Mouse (Mus musculus): ENCODE results near the gene Rab7b. TPM values are rescaled to one million over a fixed set of nuclear protein-coding genes. Genes with fewer than 3 reads are reported as not detected.

The Rab7b gene
- polyA plus RNA-seq, 1 experiment from 2014 or later = 338 TPM

DNA sequence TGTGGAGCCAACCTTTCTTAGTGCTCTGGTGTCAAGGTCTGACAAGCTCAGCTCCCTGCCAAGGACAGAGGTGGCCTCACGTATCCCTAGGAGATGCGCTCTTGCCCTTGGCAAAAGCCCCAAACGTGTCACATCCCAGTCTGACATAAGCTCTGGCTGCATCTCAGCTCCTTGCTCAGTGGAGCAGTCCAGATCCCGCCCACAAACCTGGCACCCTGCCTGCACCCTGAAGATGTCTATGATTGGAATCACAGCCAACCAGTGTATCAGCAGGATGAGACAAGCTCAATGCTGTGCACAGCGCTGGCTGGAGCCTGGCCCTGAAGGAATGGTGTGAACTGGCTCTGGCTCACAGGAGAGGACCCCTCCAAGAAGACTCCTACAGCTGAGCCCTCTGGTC, 48.8 kb downstream of the Rab7b start:
- Histone ChIP-seq H3K36me3 (ENCODE audit: inconsistent target) (no peaks in the 10 kb centered on the region), H3K27ac (no peak overlapping the region), H3K79me2 (ENCODE audit: inconsistent target) (no peaks in the 10 kb centered on the region), H3K4me3 (ENCODE audit: inconsistent target) (no peak overlapping the region)
- 86% methylated on average over 5 of the region's 5 CpGs for WGBS (ENCODE audit: missing documents)

- Histone ChIP-seq H3K79me2 (ENCODE audit: inconsistent target) (no peaks in the 10 kb centered on the region), H3K27ac (no peak overlapping the region), H3K4me3 (ENCODE audit: inconsistent target) (no peak overlapping the region), H3K36me3 (ENCODE audit: inconsistent target) (no peaks in the 10 kb centered on the region)
- 53% methylated on average over 1 of the region's 1 CpGs for WGBS (ENCODE audit: missing documents)
Measured at GRCm38 (mm10) chr1:131738760-131739159, 50.3 kb downstream of the Rab7b start.

- Histone ChIP-seq H3K36me3 (ENCODE audit: inconsistent target) (no peaks in the 10 kb centered on the region), H3K79me2 (ENCODE audit: inconsistent target) (no peaks in the 10 kb centered on the region), H3K4me3 (ENCODE audit: inconsistent target) (no peak overlapping the region), H3K27ac (no peak overlapping the region)
- WGBS (ENCODE audit: missing documents) = 93% methylated on average over 8 of the region's 9 CpGs
Measured at GRCm38 (mm10) chr1:131739481-131740160, 51.1 kb downstream of the Rab7b start.

DNA sequence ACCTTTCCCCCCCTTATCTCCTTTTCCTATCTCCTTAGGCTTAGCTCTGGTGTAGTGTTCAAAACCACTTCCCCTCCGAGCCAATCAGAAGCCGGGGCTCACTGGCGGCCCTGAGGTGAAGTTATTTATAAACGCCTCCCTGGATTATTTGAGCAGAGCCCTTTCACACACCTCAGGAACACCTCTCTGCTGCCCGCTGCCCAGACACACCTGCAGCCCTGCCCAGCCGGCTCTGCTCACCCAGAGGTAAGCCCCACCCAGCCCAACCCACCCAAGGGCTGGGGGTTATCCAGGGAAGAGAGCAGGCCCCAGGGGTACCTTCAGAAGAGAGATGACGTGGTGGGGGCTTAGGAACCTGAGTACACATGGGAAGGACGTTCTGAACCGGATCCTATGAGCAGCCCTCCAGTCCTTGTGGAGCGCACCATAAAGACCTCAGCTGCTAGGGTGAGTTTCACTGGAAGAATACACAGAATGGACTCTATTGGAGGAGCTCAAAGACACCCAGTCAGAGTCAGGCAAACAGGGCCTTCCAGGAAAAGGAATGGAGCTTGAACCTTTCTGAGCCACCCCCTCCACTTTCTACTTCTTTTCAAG, 55.5 kb downstream of the Rab7b start, which contains the start of gene Slc26a9:
TSS of gene Slc26a9 (plus strand) at position 155 of the 597 bp plus-strand sequence.
- Histone ChIP-seq H3K79me2 (ENCODE audit: inconsistent target) (no peaks in the 10 kb centered on the region), H3K27ac (no peak within 1 kb of the TSS), H3K36me3 (ENCODE audit: inconsistent target) (no peaks in the 10 kb centered on the region), H3K4me3 (ENCODE audit: inconsistent target) (no peak within 1 kb of the TSS)
- WGBS (ENCODE audit: missing documents) = 64% methylated on average over 9 of the region's 10 CpGs

DNA sequence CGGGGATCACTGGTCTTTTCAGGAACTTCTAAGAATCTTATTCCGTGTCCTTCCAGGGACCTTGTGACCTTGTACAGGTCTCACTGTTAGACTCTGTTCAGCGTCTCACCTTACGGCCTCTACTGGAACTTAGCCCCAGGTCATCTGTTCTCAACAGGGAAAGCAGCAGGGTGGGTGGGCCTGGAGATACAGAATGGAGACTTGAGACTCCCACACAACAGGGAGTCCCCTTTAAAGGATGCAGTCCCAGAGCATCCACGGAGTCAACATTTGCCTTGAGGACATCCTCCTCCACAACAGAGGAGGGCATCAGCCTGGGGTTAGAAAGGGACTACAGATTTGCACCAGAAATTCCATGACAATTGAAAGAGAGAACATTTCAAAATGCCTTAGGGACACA, 56.9 kb downstream of the Rab7b start:
- WGBS (ENCODE audit: missing documents) = 96% methylated on average over 5 of the region's 5 CpGs

GRCm38 (mm10) chr1:131747761-131748160, 59.3 kb downstream of the Rab7b start:
- Histone ChIP-seq H3K36me3 (ENCODE audit: inconsistent target) (no peaks in the 10 kb centered on the region), H3K4me3 (ENCODE audit: inconsistent target) (no peak overlapping the region), H3K79me2 (ENCODE audit: inconsistent target) (no peaks in the 10 kb centered on the region), H3K27ac (no peak overlapping the region)
- WGBS (ENCODE audit: missing documents) = 75% methylated on average over 2 of the region's 2 CpGs

More for the DNA sequence above, 56.9 kb downstream of the Rab7b start:
- Histone ChIP-seq H3K4me3 (ENCODE audit: inconsistent target) (no peak overlapping the region), H3K79me2 (ENCODE audit: inconsistent target) (no peaks in the 10 kb centered on the region), H3K27ac (no peak overlapping the region), H3K36me3 (ENCODE audit: inconsistent target) (no peaks in the 10 kb centered on the region)

DNA sequence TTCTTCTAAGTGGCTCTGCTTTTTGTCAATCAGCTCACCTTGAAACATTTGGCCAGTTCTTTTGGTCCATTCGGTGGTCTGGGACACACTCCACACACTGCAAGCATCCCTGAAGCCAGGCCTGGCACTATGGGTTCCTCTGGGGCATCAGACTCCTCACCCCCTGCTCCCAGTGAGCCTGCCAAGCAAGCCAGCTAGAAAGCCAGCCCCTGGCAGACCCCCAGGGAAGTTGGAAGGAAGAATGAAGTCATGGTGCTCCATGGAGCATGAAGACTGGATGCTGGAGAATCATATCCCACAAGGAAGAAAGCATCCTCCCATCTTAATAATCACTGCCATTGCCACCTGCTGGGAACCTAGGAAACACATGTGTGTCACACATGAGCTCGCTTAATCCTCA, 60.1 kb downstream of the Rab7b start:
- Histone ChIP-seq H3K79me2 (ENCODE audit: inconsistent target) (no peaks in the 10 kb centered on the region), H3K4me3 (ENCODE audit: inconsistent target) (no peak overlapping the region), H3K36me3 (ENCODE audit: inconsistent target) (no peaks in the 10 kb centered on the region), H3K27ac (no peak overlapping the region)
- WGBS (ENCODE audit: missing documents) = 97% methylated on average over 2 of the region's 2 CpGs

GRCm38 (mm10) chr1:131749706-131750545, 61.4 kb downstream of the Rab7b start:
- 61% methylated on average over 15 of the region's 15 CpGs for WGBS (ENCODE audit: missing documents)
- Histone ChIP-seq H3K27ac (no peak overlapping the region), H3K36me3 (ENCODE audit: inconsistent target) (no peaks in the 10 kb centered on the region), H3K79me2 (ENCODE audit: inconsistent target) (no peaks in the 10 kb centered on the region), H3K4me3 (ENCODE audit: inconsistent target) (no peak overlapping the region)

DNA sequence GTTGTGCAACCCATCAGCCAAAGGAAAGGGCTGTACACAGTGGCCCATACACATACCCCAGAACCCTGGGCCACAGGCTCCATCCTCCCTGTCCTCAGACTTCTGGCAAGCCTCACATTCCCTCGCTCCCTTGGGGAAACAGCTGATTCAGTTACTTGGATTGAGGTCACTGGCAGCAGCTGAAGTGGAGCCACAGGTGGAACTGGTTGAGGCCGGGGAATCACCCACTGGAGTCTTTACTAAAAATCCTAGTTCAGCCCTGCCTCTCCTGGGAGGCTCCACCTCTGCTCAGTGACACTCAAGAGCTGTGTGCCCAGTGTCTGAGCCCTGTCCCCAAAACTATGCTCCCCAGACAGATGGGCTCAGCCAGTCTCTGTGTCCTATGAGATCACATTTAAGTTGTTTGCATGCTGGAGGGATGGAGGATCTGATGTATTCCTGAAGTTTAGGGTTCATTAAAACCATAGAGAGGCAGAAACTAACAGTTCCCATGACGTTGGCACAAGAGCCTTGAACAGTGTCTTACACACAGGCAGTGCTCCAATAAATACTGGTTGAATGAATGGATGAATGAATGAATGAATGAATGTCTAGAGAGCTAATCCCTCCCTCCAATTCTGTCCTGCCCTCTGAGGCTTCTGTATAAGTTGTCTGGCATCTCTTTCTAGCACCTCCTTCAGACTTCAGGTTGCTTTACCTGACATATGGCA, 62.8 kb downstream of the Rab7b start:
- Histone ChIP-seq H3K27ac (no peak overlapping the region), H3K79me2 (ENCODE audit: inconsistent target) (no peaks in the 10 kb centered on the region), H3K4me3 (ENCODE audit: inconsistent target) (no peak overlapping the region), H3K36me3 (ENCODE audit: inconsistent target) (no peaks in the 10 kb centered on the region)
- WGBS (ENCODE audit: missing documents) = 93% methylated on average over 3 of the region's 3 CpGs

DNA sequence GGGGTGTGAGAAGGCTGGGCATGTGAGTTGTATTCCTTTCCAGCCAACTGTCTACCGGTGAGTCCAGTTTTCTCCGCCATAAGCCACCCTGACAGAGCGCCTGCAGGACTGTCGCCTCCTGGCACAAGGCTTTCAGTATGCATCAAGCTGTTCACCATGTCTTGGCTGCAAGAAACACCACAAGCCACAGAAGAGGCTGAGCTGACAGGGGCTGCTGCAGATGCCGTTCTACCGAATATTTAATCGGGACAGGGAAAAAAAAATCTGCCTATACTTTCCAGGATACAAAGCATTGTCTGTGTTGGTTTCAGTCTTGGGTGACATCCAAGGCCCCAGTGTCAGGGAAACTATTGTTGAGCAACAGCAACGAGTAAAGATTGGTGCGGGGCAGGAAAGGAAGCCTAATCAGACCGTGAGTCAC, 63.4 kb downstream of the Rab7b start:
- Histone ChIP-seq H3K36me3 (ENCODE audit: inconsistent target) (no peaks in the 10 kb centered on the region), H3K27ac (no peak overlapping the region), H3K79me2 (ENCODE audit: inconsistent target) (no peaks in the 10 kb centered on the region), H3K4me3 (ENCODE audit: inconsistent target) (no peak overlapping the region)
- 33% methylated on average over 10 of the region's 10 CpGs for WGBS (ENCODE audit: missing documents)

DNA sequence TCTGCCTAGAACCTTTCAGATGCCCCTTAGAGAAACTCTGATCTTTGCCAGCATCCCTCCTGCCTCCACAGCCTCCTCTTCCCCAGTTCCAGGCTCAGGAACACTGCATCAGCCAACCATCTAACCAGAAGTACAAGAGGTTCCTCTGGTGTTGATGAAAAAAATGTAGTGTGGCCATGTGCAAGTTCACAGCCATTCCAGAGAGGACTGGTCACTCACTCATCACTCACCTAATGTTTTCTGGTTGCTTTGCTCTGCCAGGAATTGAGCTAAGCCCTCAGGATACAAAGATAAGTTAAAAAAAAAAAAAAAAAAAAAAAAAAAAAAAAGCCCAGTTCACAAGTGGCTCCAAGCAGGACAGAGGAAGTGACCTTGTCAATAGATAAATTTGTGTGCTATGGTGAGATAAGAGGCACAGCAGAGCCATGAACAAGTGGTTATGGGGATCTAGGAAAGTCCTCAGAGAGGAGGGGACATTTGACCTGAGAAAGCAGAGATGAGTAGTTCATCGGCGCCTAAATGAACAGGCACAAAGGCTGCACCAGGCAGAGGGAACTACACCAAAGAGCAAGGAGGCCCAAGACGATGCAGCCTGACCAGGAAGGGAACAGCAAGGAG, 65.8 kb downstream of the Rab7b start:
- H3K4me3 ChIP-seq (ENCODE audit: inconsistent target) = no peak overlapping the region
- no peak overlapping the region for H3K27ac ChIP-seq
- H3K79me2 ChIP-seq (ENCODE audit: inconsistent target) = no peaks in the 10 kb centered on the region
- WGBS (ENCODE audit: missing documents) = 18% methylated on average over 3 of the region's 3 CpGs
- no peaks in the 10 kb centered on the region for H3K36me3 ChIP-seq (ENCODE audit: inconsistent target)

DNA sequence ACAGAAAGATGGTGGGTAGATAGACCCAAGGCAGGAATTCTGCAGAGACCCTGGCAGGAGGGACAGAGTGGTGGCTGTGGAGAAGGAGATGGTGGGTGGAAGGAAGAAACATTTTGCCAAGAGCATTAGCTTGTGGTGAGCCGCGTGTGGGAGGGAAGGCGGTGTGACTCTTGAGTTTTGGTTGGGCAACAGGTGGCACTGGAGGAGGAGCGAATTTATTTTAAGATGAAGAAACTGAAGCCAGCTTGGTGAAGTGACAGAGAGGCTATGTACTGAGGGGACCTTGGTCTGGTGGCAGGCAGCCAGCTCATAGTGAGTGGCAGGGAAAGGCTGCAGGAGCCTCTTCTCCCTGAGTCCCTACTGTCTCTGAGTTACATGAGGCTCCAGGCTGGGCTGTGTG, 66.4 kb downstream of the Rab7b start:
- no peak overlapping the region for H3K27ac ChIP-seq
- no peak overlapping the region for H3K4me3 ChIP-seq (ENCODE audit: inconsistent target)
- H3K79me2 ChIP-seq (ENCODE audit: inconsistent target) = no peaks in the 10 kb centered on the region
- no peaks in the 10 kb centered on the region for H3K36me3 ChIP-seq (ENCODE audit: inconsistent target)
- 36% methylated on average over 4 of the region's 4 CpGs for WGBS (ENCODE audit: missing documents)

GRCm38 (mm10) chr1:131757211-131757610, 68.7 kb downstream of the Rab7b start:
- Histone ChIP-seq H3K4me3 (ENCODE audit: inconsistent target) (no peak overlapping the region), H3K79me2 (ENCODE audit: inconsistent target) (no peaks in the 10 kb centered on the region), H3K36me3 (ENCODE audit: inconsistent target) (no peaks in the 10 kb centered on the region), H3K27ac (no peak overlapping the region)
- 96% methylated on average over 6 of the region's 6 CpGs for WGBS (ENCODE audit: missing documents)

GRCm38 (mm10) chr1:131758796-131759195, 70.3 kb downstream of the Rab7b start:
- WGBS (ENCODE audit: missing documents) = over 99% methylated on average over 6 of the region's 7 CpGs
- H3K27ac ChIP-seq = no peak overlapping the region
- H3K79me2 ChIP-seq (ENCODE audit: inconsistent target) = no peaks in the 10 kb centered on the region
- H3K36me3 ChIP-seq (ENCODE audit: inconsistent target) = no peaks in the 10 kb centered on the region
- no peak overlapping the region for H3K4me3 ChIP-seq (ENCODE audit: inconsistent target)
